Mouse (Mus musculus): ENCODE measurements around the gene Fgf11. TPM values are rescaled to one million over a fixed set of nuclear protein-coding genes. Genes with fewer than 3 reads are reported as not detected.
A peak's percentile ranks its signal among the peaks of the same experiment; 100 is the strongest.

Gene Fgf11
- total RNA-seq, 2 experiments from 2014 or later: not detected

DNA sequence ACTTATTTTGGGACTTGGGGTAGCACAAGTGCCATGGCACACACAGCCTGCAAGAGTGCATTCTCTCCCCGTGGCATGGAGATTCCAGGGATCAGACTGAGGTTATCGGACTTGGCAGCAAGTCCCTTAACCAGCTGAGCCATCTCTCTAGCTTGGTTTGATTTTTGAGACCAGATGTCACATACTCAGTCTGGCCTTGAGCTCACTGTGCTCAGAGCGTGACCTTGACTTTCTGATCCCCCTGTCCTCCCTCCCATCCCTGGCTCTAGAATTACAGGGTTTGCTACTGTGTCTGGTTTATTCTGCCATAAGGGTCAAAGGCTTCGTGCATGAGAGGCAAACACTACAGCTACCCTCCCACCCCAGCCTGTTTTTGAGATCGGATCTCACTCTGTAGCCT is 12.2 kb downstream of the Fgf11 start:
- no peak for ATAC-seq (ENCODE audit: poor library complexity, severe bottlenecking)

DNA sequence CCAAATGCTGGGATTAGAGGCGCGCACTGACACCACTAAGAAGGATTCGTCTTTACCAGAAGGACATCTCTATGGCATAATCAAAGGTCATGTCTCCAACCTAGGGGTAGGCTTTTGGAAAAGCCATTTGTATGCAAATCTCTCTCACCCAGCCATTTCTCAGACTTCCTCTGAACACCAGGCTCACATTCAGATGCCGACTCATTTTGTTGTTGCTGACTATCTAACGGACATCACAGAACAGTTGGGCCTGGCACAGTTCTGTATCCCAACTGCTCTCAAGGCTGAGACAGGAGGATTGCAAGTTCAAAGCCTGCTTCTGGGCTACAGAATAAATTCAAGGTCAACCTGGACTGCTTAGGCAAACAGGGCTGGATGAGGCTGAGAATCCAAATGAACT is 14.4 kb downstream of the Fgf11 start:
- no peak for ATAC-seq (ENCODE audit: poor library complexity, severe bottlenecking)

DNA sequence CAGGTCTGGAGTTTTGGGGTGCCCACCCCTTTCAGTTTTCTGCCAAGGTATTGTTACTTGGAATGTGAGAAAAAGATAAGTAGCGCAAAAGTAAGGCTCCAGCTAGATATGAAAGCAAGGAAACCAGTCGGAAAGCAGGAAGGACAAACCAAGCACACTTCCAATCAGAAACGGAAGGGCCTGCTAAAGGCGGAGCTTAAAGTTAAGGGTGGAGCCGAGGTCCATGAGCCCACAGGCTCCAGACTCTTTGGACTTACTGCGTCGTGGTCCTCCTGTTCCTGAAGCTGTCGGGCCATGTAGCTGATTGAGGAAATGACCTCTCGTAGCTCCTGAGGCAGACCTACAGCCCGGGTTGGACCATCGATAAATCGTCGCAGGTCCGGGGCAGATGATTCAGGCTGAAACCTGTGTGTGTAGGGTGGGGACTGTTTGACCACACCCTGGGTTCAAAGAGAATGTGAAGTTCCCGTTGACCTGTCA is 16.8 kb downstream of the Fgf11 start:
- peak; percentile 77 for ATAC-seq (ENCODE audit: poor library complexity, severe bottlenecking)

DNA sequence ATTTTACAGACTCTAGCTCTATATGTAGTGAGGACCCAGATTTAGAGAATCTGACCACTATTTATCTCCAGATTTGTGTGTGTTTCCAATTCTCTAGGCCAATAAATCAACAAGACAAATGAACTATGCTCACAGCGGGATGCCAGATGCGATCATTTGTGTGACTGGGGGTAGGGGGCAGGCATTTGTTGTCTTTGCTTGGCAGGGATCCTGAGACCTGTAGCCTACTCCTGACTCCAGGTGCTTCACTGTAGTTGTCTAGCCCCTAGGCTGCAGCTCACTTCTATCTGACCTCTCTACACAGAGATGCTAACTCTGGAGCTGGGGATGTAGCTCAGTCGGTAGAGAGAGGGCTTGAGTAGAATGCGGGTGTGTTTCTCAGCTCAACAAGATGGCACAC is 19.8 kb downstream of the Fgf11 start:
- no peak for ATAC-seq (ENCODE audit: poor library complexity, severe bottlenecking)

DNA sequence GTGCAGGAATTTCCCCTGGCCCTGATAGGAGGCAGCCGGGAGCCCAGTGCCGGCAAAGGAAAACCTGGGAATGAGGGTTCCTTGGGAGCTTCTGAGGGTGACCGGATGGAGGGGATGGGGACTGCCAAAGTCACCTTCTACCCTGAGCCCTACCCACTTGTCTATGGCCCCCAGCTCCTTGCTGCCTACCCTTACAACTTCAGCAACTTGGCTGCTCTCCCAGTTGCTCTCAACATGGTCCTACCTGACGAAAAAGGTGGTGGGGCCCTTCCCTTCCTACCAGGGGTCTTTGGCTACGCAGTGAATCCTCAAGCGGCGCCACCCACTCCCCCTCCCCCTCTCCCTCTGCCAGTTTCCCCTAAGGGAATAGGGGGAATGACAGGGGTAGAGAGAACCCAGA is 22.7 kb downstream of the Fgf11 start:
- ATAC-seq (ENCODE audit: poor library complexity, severe bottlenecking): no peak

DNA sequence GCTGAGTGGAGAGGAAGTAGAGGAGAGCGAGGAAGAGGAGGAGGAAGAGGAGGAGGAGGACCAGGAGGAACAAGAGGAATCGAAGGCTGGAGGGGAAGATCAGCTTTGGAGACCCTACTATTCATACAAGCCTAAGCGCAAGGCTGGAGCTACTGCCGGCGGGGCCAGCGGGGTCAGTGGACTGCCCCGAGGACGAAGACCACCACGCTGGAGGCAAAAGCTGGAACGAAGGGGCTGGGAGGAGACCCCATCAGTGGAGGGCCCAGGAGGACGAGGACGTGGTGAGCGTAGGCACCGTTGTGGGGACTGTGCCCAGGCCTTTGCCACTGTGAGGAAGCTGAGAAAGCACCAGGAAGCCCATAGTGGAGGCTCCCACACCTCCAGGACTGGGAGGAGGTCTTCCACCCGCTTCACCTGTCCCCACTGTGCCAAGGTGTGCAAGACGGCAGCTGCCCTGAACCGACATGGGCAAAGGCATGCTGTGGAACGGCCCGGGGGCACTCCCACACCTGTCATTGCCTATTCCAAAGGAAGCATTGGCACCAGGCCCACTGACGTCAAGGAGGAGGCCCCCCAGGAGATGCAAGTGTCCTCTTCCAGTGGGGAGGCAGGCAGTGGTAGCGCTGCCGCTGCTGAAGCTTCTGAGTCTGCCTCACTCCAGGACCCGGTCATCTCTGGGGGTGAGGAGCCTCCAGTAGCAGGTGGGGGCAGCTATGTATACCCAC is 23.2 kb downstream of the Fgf11 start:
- ATAC-seq (ENCODE audit: poor library complexity, severe bottlenecking): no peak

DNA sequence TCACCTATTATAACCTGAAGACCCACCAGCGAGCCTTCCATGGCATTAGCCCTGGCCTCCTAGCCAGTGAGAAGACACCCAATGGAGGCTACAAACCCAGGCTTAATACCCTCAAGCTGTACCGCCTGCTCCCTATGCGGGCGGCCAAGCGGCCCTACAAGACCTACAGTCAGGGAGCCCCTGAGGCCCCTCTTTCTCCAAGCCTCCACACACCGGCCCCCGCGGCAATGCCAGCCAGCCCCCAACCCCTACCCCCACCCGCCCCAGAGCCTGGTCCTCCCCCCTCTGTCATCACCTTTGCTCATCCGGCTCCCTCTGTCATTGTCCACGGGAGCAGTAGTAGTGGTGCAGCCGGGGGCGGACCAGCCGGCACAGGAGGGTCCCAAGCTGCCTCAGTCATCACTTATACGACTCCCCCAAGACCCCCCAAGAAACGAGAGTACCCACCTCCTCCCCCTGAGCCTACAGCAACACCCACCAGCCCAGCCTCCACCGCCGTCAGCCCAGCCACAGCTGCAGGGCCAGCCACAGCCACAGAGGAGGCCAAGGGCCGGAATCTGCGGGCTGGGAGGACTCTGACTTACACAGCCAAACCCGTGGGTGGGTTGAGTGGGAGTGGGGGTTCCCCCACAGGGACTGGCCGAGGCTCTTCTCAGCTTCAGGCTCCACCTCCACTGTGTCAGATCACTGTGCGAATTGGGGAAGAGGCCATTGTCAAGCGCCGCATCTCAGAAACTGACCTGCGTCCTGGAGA is 24.0 kb downstream of the Fgf11 start:
- ATAC-seq (ENCODE audit: poor library complexity, severe bottlenecking): peak; percentile 40

DNA sequence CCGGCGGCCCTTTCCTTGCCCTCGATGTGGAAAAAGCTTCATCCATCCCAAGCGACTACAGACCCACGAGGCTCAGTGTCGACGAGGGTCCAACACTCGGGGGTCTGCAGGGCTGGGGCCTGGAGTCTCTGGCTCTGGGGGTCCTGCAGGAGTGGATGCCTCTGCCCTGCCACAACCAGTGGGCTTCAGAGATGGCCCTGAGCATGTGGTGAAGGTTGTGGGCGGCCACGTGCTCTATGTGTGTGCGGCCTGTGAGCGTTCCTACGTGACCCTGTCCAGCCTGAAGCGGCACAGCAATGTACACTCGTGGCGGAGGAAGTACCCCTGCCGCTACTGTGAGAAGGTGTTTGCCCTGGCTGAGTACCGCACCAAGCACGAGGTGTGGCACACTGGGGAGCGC is 25.2 kb downstream of the Fgf11 start:
- ATAC-seq (ENCODE audit: poor library complexity, severe bottlenecking): no peak

DNA sequence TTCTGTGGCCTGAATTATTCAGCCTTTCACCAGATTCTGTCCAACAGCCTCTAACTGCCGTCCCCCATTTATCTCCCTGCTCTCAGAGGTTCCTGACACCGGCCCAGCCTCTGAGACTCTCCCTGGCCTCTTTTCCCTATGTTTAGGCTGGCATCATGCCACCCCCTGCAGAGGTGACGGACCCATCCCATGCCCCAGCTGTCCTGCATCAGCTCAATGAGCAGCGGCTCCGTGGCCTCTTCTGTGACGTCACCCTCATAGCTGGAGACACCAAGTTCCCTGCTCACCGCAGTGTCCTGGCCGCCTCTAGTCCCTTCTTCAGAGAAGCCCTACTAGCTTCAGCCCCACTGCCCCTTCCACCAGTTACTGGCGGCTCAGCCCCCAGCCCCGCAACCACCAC is 25.9 kb downstream of the Fgf11 start:
- no peak for ATAC-seq (ENCODE audit: poor library complexity, severe bottlenecking)

DNA sequence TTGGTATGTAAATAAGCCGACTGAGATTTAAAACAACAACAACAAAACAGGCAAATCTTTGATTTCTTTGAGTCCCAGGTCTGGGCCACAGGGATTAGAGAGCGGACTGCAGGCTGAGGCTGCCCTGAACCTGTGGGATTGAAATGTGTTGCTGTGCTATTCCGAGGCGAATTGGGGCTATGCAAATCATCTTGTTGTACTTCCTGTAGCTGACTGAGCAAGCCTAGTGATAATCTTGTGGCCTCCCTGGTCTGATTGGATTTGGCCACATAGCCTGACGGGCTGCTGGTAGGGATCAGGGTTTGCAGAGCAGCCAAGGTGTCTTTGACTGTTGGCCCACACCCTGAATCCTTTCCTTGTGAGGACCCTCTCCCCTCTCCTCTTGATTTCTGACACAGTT is 26.7 kb downstream of the Fgf11 start:
- ATAC-seq (ENCODE audit: poor library complexity, severe bottlenecking): no peak

DNA sequence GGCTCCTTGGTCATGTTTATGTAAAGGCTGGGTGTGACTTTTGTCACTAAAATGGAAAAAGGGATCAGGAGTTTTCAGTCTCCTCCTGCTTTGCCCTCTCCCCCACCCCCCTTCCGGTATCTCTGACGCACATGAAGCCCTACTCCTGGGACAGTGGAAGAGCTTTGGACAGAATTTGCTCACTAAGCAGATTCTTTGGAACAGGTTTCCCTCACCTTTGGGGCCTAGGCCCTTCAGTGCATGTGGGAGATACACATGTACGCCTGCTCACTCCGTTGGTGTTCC is 34.1 kb downstream of the Fgf11 start:
- no peak for ATAC-seq (ENCODE audit: poor library complexity, severe bottlenecking)

DNA sequence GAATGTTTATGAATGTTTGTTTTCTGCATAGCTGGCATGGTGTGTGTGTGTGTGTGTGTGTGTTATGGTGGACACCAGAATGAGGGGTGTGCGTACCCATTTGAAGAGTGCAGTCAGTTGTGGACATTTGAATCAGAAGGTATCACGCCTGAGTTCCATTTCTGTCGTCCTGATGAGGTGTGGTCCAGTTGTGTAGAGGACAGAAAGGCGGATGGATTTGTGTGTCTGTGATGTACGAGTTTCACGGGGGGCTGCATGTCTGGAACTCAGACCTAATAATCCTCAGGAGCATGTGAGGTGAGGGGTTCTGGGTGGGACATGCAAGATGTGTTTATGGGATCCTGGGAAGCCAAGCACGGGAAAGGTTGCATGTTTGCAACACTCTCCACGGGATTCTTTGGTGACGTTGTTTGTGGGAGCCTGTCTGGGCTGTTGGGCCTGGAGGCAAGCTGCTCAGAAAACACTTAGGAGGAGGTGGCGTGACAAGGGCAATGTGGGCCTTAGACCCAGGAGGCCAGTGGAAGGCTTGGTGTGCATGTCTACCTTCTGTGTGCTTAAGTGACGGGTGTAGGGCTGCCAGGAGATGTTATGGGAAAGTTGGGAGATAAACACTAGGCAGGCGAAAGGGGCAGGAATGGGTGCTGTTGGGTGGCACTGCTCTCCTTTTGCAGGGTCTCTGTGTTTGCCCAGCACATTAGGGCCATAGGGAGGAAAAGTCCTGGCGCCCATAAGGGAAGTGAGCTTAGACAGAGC is 34.6 kb downstream of the Fgf11 start:
- no peak for ATAC-seq (ENCODE audit: poor library complexity, severe bottlenecking)

DNA sequence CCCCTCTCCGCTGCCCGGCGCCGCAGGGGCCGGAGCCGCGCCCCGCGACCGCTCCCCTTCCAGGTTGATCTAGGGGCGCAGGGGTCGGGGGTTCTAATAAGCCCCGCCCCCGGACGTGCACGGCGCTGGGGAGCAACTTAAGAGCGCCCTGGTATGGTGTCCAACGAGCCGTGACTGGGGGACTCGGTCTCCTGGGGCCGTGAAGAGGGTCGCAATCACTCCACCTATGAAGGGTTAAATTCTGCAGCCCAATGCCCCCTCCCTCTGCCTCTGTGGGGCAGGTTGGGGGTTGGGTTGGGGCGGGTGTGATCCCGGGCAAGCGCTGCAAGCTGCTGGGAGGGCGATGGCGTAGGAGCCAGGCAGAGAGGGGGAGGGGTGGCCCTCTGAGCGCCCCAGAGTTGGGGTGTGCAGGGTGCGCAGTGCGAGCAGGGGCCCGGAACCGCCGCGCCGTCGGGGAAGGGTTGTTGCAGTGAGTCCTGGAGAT is 35.5 kb downstream of the Fgf11 start:
- peak; percentile 60 for ATAC-seq (ENCODE audit: poor library complexity, severe bottlenecking)

DNA sequence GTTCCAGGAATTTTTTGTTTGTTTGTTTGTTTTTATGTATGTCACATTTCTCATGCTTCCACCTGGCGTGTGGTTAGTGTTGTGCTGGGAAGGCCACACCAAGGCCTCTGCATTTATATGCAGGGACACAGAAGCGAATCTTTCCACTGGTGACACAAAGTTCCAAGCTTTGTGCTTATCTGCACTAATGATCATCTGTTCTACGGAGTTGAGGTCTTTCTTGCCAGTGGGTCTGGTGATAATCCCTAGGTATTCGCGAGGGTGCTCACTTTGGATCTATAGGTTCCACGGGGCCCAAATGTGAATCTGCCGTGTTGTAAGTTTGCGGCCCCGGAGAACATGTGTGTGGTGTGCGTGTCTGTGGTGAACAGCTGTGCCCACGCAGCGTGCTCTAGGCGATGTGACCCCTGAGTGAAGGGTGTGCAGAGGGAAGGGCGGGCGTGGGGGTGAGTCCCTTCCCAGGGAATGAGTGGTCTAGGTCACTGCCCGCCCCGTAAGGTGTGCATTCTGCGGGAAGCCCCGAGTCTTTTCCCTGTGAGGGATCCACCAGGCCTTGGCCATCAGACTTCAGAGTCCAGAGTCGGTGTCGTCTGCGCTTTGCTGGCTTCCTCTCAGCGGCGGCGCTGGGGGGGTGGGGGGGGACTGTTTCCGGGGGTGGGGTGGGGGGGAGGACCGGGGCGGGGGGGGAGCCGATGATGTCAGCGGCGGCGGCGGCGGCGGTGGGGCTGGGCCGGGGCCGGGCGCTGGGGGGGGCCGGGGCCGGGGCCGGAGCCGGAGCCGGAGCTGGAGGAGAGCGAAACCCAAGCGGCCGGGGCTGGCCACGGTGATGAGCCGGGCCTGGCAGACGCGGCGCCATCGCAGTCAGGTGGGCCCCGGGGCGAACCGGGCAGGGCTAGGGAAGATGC is 36.2 kb downstream of the Fgf11 start, which contains the start of gene Zbtb4:
TSS of gene Zbtb4 (plus strand) at position 692 of the 905 bp plus-strand sequence.
- ATAC-seq (ENCODE audit: poor library complexity, severe bottlenecking): peak; percentile 48

DNA sequence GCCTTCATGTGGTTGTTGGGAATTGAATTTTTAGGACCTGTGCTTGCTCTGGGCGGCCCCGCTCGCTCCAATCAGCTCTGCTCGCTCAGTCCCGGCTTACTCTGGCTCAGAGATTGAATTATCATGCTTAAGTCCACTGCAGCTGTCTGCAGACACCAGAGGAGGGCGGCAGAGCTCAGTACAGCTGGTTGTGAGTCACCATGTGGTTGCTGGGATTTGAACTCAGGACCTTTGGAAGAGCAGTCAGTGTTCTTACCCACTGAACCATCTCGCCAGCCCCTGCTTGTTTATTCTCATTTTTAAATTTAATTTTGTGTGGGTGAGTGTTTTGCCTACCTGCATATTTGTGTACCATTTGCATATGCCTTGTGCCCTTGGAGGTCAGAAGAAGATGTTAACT is 38.1 kb downstream of the Fgf11 start:
- ATAC-seq (ENCODE audit: poor library complexity, severe bottlenecking): no peak

DNA sequence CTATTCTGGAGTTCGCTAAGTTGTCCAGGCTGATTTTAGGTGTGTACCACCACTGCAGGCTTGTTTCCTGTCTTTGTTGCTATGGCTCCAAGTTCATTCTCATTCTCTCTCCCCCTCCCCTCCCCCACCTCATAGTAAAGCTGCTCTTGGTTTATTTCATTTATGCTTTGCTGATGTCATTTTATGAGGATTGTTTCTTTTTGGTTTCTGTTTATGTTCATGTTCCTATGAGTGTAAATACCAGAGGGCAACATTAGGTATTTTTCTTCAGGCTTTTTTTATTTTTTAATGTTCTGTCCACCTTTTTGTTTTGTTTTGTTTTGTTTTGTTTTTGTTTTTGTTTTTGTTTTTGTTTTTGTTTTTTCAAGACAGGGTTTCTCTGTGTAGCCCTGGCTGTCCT is 39.8 kb downstream of the Fgf11 start, which contains the start of gene Slc35g3:
TSS of gene Slc35g3 (minus strand) at position 101 of the 400 bp plus-strand sequence.
- no peak for ATAC-seq (ENCODE audit: poor library complexity, severe bottlenecking)

DNA sequence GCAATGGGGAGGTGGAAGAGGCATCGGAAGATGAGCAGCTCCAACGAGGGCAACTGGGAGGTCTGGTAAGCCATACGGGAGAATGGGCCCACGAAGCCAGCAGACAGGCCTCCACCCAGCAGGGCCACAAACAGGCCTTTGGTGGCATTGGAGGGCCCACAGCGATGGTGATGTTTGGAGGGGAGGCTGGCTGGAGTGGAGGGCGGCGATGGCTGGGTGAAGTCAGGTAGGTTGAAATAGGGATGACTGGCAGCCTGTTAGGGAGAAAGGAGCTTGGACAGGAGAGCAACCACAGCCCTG is 40.8 kb downstream of the Fgf11 start:
- ATAC-seq (ENCODE audit: poor library complexity, severe bottlenecking): no peak

DNA sequence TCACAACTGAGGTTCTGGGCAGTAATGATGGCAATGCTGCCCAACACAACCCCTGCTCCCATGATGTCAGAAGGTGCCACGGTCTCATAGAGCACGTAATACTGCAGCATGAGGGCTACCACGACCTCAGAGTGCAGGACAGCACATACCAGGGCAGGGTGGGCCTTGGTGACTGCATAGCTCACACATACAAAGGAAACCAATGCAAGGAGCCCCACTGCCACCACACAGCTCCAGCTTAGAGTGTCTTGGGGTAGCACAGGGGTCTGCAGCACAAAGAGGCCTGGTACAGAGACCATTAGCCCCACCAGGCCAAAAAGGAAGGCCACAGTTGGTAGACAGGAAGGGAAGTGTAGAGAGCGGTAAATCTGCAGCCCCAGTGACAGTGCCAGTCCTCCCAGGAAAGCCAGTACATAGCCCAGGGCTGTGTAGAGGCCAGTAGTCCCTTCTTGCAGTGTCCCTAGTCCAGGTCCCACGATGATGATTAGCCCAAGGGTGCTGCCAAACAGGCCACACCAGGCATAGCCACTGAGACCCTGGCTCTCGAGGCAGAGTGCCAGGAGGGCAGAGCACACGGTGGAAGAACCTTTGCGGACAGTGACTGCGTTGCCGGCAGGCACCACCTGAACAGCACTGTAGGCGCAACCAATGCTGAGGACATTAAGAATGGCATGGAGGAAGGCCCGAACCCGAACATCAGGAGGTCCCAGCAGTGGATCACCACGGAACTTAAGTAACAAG is 41.3 kb downstream of the Fgf11 start:
- ATAC-seq (ENCODE audit: poor library complexity, severe bottlenecking): no peak

DNA sequence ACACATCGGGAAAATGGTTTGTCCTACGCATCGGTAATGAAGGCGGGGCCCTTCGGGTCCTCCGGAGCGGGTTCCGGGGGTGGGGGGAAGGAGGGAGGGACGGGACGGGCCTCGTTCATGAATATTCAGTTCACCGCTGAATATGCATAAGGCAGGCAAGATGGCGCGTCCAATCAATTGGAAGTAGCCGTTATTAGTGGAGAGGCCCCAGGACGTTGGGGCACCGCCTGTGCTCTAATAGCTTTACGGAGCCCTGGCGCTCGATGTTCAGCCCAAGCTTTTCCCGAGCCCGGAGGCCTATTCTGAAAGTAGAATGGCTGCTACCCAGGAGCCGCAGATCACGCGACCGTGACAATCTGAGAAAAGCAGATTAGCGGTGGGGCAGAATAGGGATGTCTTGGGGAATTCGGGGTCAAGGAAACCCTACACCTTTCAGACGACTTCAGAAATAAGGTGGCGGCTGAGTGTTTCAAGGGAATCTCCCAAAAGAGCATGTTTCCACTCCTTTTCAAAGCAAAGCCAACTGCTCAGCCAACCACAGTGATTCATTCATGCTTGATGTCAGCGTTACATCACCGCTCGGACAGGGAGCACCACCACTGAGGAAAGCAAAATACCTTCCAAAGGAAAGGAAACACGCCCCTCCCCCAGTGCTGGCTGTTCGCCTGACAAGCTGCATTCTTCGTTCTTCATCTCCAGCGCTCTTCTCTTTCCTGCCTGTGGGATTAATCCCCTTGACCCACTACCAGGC is 42.5 kb downstream of the Fgf11 start:
- ATAC-seq (ENCODE audit: poor library complexity, severe bottlenecking): peak; percentile 70
